Mouse (Mus musculus) lung, adult 2 months (tissue): ENCODE data around the gene Frs3.

ENCODE experiments used
- CTCF ChIP-seq: fragments of 200-500 bp; IDR thresholded peaks from 2 replicates; pipeline ENCODE4 v1.5.1; 2011; ENCODE audit warnings: mild to moderate bottlenecking, low read length, control low read depth; ENCODE audit not compliant: insufficient read depth
- POLR2A ChIP-seq: fragments of 200-500 bp; IDR thresholded peaks from 2 replicates; pipeline ENCODE4 v1.6.1; 2011; ENCODE audit warnings: low read depth, mild to moderate bottlenecking, control low read depth, low read length, borderline replicate concordance; ENCODE audit errors: extremely low read depth

DNA sequence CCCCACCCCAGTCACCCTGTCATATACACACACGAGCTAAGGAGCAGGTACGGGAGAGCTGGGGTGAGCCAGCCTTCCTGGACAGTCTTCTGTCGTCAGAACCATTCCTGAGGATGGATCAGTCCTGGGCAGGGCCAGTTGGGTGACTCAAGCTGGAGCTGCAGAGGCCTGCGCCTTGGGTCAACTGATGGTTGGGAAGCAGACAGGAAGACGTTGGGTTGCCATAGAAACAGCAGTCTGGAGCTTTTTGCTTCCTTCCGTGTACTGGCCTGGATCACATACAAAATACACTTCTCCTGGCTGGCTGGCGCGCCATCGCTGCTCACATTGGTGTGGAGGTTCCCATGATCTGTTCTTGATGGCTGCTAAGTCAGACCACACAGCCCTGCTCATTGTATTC is 13.0 kb downstream of the Frs3 start:
- no peak for TF ChIP-seq CTCF
- no peak for TF ChIP-seq POLR2A
